Mouse (Mus musculus) heart, adult 2 months (tissue): ENCODE results near the gene Asap2. TPM values are rescaled to one million over a fixed set of nuclear protein-coding genes. Genes with fewer than 3 reads are reported as not detected.

Experiments used
- DNase-seq, 2 experiments: peaks; one replicate each; pipeline ENCODE4 v3.0.0; 2021
- H3K27ac ChIP-seq: fragments of 200-600 bp; 2 replicates; pipeline ENCODE4 v1.8.1; 2022
- H3K27me3 ChIP-seq: fragments of 200-500 bp; 2 replicates; pipeline ENCODE4 v1.6.1; 2012; ENCODE audit warnings: mild to moderate bottlenecking, low read length, inconsistent platforms, mixed read lengths; ENCODE audit not compliant: control insufficient read depth, insufficient read depth
- H3K36me3 ChIP-seq: fragments of 200-500 bp; 2 replicates; pipeline ENCODE4 v1.6.1; 2012; ENCODE audit warnings: low read length, inconsistent platforms; ENCODE audit not compliant: control insufficient read depth, insufficient read depth
- H3K4me1 ChIP-seq: fragments of 200-500 bp; 2 replicates; pipeline ENCODE4 v1.6.1; 2011; ENCODE audit warnings: low read length; ENCODE audit not compliant: control insufficient read depth, insufficient read depth
- H3K4me3 ChIP-seq: fragments of 200-600 bp; 2 replicates; pipeline ENCODE4 v1.8.1; 2022
- H3K79me2 ChIP-seq: fragments of 200-500 bp; replicated peaks from 2 replicates; pipeline ENCODE4 v1.6.1; 2012; ENCODE audit warnings: mild to moderate bottlenecking, inconsistent platforms, low read length, moderate library complexity, mixed read lengths; ENCODE audit not compliant: control insufficient read depth, insufficient read depth
- H3K9ac ChIP-seq: fragments of 200-500 bp; 2 replicates; pipeline ENCODE4 v1.6.1; 2012; ENCODE audit warnings: low read depth, mild to moderate bottlenecking, control low read depth, inconsistent platforms, low read length, mixed read lengths
- CTCF ChIP-seq: fragments of 200-600 bp; IDR thresholded peaks from 2 replicates; pipeline ENCODE4 v1.8.1; 2022; ENCODE audit warnings: antibody characterized with exemption, mild to moderate bottlenecking, moderate library complexity
- EP300 ChIP-seq: fragments of 200-500 bp; IDR thresholded peaks from 2 replicates; pipeline ENCODE4 v1.6.1; 2011; ENCODE audit warnings: low read depth, low read length, control low read depth; ENCODE audit not compliant: insufficient read depth
- POLR2A ChIP-seq: fragments of 200-500 bp; IDR thresholded peaks from 2 replicates; pipeline ENCODE4 v1.6.1; 2011; ENCODE audit warnings: mild to moderate bottlenecking, low read depth, low read length, control low read depth; ENCODE audit not compliant: insufficient read depth
- WGBS: fragments of 180-500 bp; shearing (Covaris S2); methylation state at CpG from one replicate; pipeline ENCODE4 v1.1.7; 2018; 5-methylcytosine and 5-hydroxymethylcytosine counted together
- intact Hi-C: fragments of 180-260 bp; cut with DNase I; formaldehyde crosslinking; loops from one replicate; pipeline ENCODE4 v1.15.1; 2025
- polyA plus RNA-seq: library from polyadenylated mRNA; depleted of rRNA; stranded (reverse); fragments of >200 nt; gene quantifications from 2 replicates; pipeline ENCODE4 v1.2.3, GENCODE M21; 2012
- total RNA-seq, 2 experiments: library from RNA; stranded (reverse); gene quantifications; 2 replicates each; pipeline ENCODE4 v1.2.3; 2021

The Asap2 gene
- total and polyA plus RNA-seq, 3 experiments = 8.2 to 11.5 (median 10.3) TPM

DNA sequence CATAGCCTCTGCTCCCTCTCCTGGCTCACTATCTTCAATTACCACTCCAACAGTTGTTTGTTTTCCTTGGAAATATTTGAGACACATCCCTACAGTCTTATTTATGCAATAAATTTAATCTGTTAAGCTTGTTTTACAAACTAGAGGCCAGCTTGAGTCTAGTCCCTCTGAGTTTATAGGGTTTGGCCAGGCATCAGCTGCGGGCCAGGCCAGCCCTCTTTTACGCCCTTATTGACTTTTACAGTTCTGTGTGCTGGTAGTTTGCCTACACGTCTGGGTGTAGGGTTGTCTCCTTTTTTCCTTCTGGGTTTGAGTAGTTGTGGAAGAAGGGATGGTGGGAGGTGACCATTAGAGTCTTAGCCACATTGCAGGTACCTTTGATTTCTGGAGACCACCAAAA, 173.4 kb downstream of the Asap2 start:
- 49% methylated on average over 3 of the region's 3 CpGs for WGBS
- Histone ChIP-seq H3K9ac (no peak overlapping the region), H3K27me3 (no peaks in the 10 kb centered on the region), H3K4me3 (no peak overlapping the region), H3K27ac (peak overlapping the region; percentile 56), H3K4me1 (peaks cover 57% of the 10 kb centered on the region), H3K36me3 (peaks cover 7% of the 10 kb centered on the region), H3K79me2 (peaks cover 3% of the 10 kb centered on the region)
- intact Hi-C loops = no loop called here
- DNase-seq = no peak
- TF ChIP-seq POLR2A (no peak), EP300 (no peak), CTCF (no peak)

GRCm38 (mm10) chr12:21164251-21164650, 174.0 kb downstream of the Asap2 start:
- H3K4me1 ChIP-seq = peaks cover 56% of the 10 kb centered on the region
- WGBS = 57% methylated on average over 8 of the region's 8 CpGs
- intact Hi-C loops = no loop called here

DNA sequence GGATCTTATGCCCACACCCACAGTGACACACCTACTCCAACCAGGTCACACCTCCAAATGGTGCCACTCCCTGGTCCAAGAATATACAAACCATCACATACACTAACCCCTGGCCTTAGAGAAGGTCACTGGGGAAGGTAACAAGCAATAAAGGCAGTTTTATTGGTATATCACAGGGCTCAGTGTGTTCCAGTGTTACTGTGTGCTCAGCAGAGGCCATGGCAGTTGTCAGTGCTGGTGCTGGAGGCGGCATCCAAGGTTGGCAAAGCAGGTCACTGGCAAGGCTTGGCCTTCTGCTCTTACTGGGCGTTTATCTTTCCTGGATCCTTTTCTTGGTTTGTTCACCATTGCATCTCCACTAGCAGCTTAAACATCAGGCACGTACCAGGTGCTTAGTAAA, 174.9 kb downstream of the Asap2 start:
- peaks cover 49% of the 10 kb centered on the region for H3K4me1 ChIP-seq
- peaks cover 3% of the 10 kb centered on the region for H3K79me2 ChIP-seq
- peaks cover 10% of the 10 kb centered on the region for H3K36me3 ChIP-seq
- H3K27ac ChIP-seq = no peak overlapping the region; the same call in 1 of the 2 replicates
- H3K9ac ChIP-seq = no peak overlapping the region
- no peak overlapping the region for H3K4me3 ChIP-seq
- WGBS = 60% methylated on average over 3 of the region's 3 CpGs
- TF ChIP-seq CTCF (no peak), POLR2A (no peak)
- no peaks in the 10 kb centered on the region for H3K27me3 ChIP-seq
- intact Hi-C loops = no loop called here
- DNase-seq = no peak

More at GRCm38 (mm10) chr12:21164251-21164650, 174.0 kb downstream of the Asap2 start:
- Histone ChIP-seq H3K27me3 (no peaks in the 10 kb centered on the region), H3K36me3 (peaks cover 10% of the 10 kb centered on the region), H3K79me2 (peaks cover 3% of the 10 kb centered on the region), H3K4me3 (no peak overlapping the region), H3K9ac (no peak overlapping the region), H3K27ac (peak overlapping the region; percentile 56)
- no peak for TF ChIP-seq CTCF
- TF ChIP-seq EP300 = no peak
- TF ChIP-seq POLR2A = no peak
- no peak for DNase-seq

GRCm38 (mm10) chr12:21165891-21166342, 175.7 kb downstream of the Asap2 start:
- H3K4me3 ChIP-seq = no peak overlapping the region
- peaks cover 3% of the 10 kb centered on the region for H3K79me2 ChIP-seq
- peak overlapping the region; percentile 38 for H3K9ac ChIP-seq
- peak overlapping the region; percentile 39 for H3K27ac ChIP-seq
- H3K27me3 ChIP-seq = no peaks in the 10 kb centered on the region
- intact Hi-C loops = no loop called here
- TF ChIP-seq EP300 (peak; percentile 71; the same call in 1 of the 2 replicates), POLR2A (no peak)
- peaks cover 10% of the 10 kb centered on the region for H3K36me3 ChIP-seq
- peak; percentile 41 to 51 for DNase-seq
- H3K4me1 ChIP-seq = peaks cover 47% of the 10 kb centered on the region
- WGBS = 14% methylated on average over 7 of the region's 7 CpGs

- Histone ChIP-seq H3K9ac (no peak overlapping the region), H3K27me3 (no peaks in the 10 kb centered on the region), H3K36me3 (peaks cover 10% of the 10 kb centered on the region), H3K27ac (peak overlapping the region; percentile 37; the same call in 1 of the 2 replicates), H3K79me2 (peaks cover 3% of the 10 kb centered on the region), H3K4me3 (no peak overlapping the region), H3K4me1 (peaks cover 50% of the 10 kb centered on the region)
- intact Hi-C loops = no loop called here
- TF ChIP-seq EP300 (no peak), CTCF (no peak), POLR2A (no peak)
- WGBS = 35% methylated on average over 6 of the region's 6 CpGs
- no peak for DNase-seq
Measured at GRCm38 (mm10) chr12:21166884-21167575, 176.8 kb downstream of the Asap2 start.

GRCm38 (mm10) chr12:21167741-21168140, 177.5 kb downstream of the Asap2 start:
- Histone ChIP-seq H3K79me2 (peaks cover 3% of the 10 kb centered on the region), H3K4me1 (peaks cover 53% of the 10 kb centered on the region), H3K36me3 (peaks cover 10% of the 10 kb centered on the region), H3K27me3 (no peaks in the 10 kb centered on the region), H3K4me3 (no peak overlapping the region), H3K9ac (peak overlapping the region; percentile 14; the same call in 1 of the 2 replicates), H3K27ac (peak overlapping the region; percentile 37)
- TF ChIP-seq POLR2A (no peak), EP300 (no peak), CTCF (no peak)
- intact Hi-C loops = no loop called here
- WGBS = 86% methylated on average over 4 of the region's 4 CpGs
- no peak for DNase-seq
